8 mouse cellular contexts compared by ENCODE assay signal in the genomic region with DNA sequence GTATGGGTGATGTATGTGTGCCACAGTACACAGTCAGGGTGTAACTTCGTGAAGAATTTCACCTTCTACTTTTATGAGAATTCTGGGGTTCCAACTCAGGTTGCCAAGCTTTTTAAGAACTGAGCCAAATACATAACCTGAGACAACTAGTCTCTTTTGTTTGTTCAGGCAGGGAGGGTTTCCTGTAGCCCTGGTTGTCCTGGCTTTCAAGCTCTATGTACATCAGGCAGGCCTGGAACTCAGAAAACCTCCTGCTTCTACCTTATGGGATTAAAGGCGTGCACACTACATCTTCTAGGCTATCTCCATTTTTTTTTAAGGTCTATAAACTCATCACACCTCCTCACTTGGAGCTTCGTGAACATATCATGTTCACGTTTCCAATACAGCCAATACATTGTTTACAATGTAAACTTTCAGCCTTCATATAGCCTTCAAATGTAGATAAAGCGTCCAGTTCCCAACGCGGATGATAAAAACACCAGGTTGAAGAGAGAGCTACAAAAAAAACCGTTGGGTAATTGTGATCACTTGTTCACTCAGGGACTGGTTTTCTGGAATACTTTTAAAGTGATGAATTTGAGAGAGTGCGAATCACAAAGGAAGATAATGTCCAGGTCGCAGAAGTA. TPM values are rescaled to one million over a fixed set of nuclear protein-coding genes. Genes with fewer than 3 reads are reported as not detected.
A peak's percentile ranks its signal among the peaks of the same experiment; 100 is the strongest.
DNase-seq lines count a peak whose midpoint lies in the region; ATAC-seq and TF ChIP-seq lines count a peak whose summit lies in the region.

No protein-coding gene starts in this region.

- no peaks in the 10 kb centered on the region for H3K27me3 ChIP-seq in spleen, adult 2 months (ENCODE audit: control insufficient read depth, insufficient read depth, low read length)
- H3K27me3 ChIP-seq in limb, embryonic 10.5 days (ENCODE audit: low read depth, poor library complexity, severe bottlenecking): no peaks in the 10 kb centered on the region
- no peaks in the 10 kb centered on the region for H3K27me3 ChIP-seq in stomach, embryonic 15.5 days (replicated peaks)

- H3K9ac ChIP-seq in stomach, embryonic 15.5 days: peak overlapping the region; percentile 39; the same call in 1 of the 2 replicates

- WGBS in spleen, adult 2 months: 23% methylated on average over 10 of the region's 10 CpGs
- whole genome bisulfite sequencing in limb, embryonic 10.5 days: 32% methylated on average over 10 of the region's 10 CpGs
- 15% methylated on average over 10 of the region's 10 CpGs for WGBS in stomach, embryonic 15.5 days

- H3K36me3 ChIP-seq in spleen, adult 2 months (ENCODE audit: control insufficient read depth, insufficient read depth, low read length): peaks cover 4% of the 10 kb centered on the region; the same call in 1 of the 2 replicates
- peaks cover 31% of the 10 kb centered on the region for H3K36me3 ChIP-seq in limb, embryonic 10.5 days
- no peaks in the 10 kb centered on the region for H3K36me3 ChIP-seq in stomach, embryonic 15.5 days

- H3K4me1 ChIP-seq in spleen, adult 2 months (ENCODE audit: control insufficient read depth, insufficient read depth, insufficient read length): peaks cover 8% of the 10 kb centered on the region; the same call in 1 of the 2 replicates
- H3K4me1 ChIP-seq in limb, embryonic 10.5 days: peaks cover 7% of the 10 kb centered on the region
- H3K4me1 ChIP-seq in stomach, embryonic 15.5 days: 0 out of 2 replicates have a peak, but pooled peaks cover 5% of the 10 kb centered on the region

- no peak for TF ChIP-seq CTCF in spleen, adult 2 months (IDR thresholded peaks at IDR 0.05; ENCODE audit: extremely low read depth, insufficient read depth, insufficient read length, insufficient replicate concordance)

- H3K4me3 ChIP-seq in spleen, adult 2 months (ENCODE audit: extremely low read depth, insufficient read depth, insufficient read length): peak overlapping the region; percentile 62
- peak overlapping the region; percentile 79 for H3K4me3 ChIP-seq in limb, embryonic 10.5 days
- peak overlapping the region; percentile 58 for H3K4me3 ChIP-seq in stomach, embryonic 15.5 days (replicated peaks)

- ATAC-seq in stomach, embryonic 15.5 days (ENCODE audit: insufficient read depth, low FRiP score, low read depth): no peak

- no peaks in the 10 kb centered on the region for H3K9me3 ChIP-seq in limb, embryonic 10.5 days (replicated peaks)
- no peaks in the 10 kb centered on the region for H3K9me3 ChIP-seq in stomach, embryonic 15.5 days

- TF ChIP-seq POLR2A in spleen, adult 2 months (IDR thresholded peaks at IDR 0.05; ENCODE audit: low read depth, low read length): no peak

- H3K4me2 ChIP-seq in stomach, embryonic 15.5 days: peak overlapping the region; percentile 60

- peak; percentile 6 for DNase-seq in adrenal gland, postnatal 10 days
- DNase-seq in adrenal gland, adult 18-20 months (ENCODE audit: low spot score in 2 of 2): no peak
- no peak for DNase-seq in spleen, adult 2 months (ENCODE audit: low read depth in 1 of 2, low spot score in 2 of 2)
- no peak for DNase-seq in spleen, postnatal 36 days (ENCODE audit: low spot score in 2 of 2)
- DNase-seq in limb, embryonic 10.5 days (ENCODE audit: low spot score): no peak
- DNase-seq in left cerebral cortex, adult 8-10 months (ENCODE audit: low spot score in 2 of 2): no peak
- DNase-seq in kidney, adult 8-10 months: no peak

- H3K27ac ChIP-seq in spleen, adult 2 months (ENCODE audit: insufficient read depth, low read length): peak overlapping the region; percentile 80
- H3K27ac ChIP-seq in limb, embryonic 10.5 days: peak overlapping the region; percentile 99
- peak overlapping the region; percentile 92 for H3K27ac ChIP-seq in stomach, embryonic 15.5 days

RNA-seq across cellular contexts. Expression of gene Dhx30, which starts 13.4 kb away (rescaled TPM):
- 10 to 100 TPM; 90.2 to 91.3 TPM for total RNA-seq in adrenal gland, postnatal 10 days (2021)
- 100 to 1,000 TPM in 1 of 2 experiments, 10 to 100 TPM in 1; 95.9 to 107 TPM for total RNA-seq in adrenal gland, adult 18-20 months (2021)
- 66.2 and 68.2 TPM in 2 replicates for polyA plus RNA-seq in spleen, adult 2 months (2012; rRNA removed)
- polyA plus RNA-seq in limb, embryonic 10.5 days (2016; fragmentation: Nextera tagmentation; extraction: Ambion mirVana): 195 and 219 TPM in 2 replicates
- 103 and 106 TPM in 2 replicates for polyA plus RNA-seq in stomach, embryonic 15.5 days (2015; fragmentation: Nextera tagmentation; extraction: Ambion mirVana)
- total RNA-seq in left cerebral cortex, adult 8-10 months (2022): 100 to 1,000 TPM; 158 to 171 (median 165) TPM

RNA-seq across cellular contexts. Expression of gene Smarcc1, which starts 13.5 kb away (rescaled TPM):
- total RNA-seq in adrenal gland, postnatal 10 days (2021): 10 to 100 TPM; 47.2 to 59.9 TPM
- total RNA-seq in adrenal gland, adult 18-20 months (2021): 10 to 100 TPM; 39.4 to 52.7 TPM
- polyA plus RNA-seq in spleen, adult 2 months (2012; rRNA removed): 10.6 and 15.2 TPM in 2 replicates
- polyA plus RNA-seq in limb, embryonic 10.5 days (2016; fragmentation: Nextera tagmentation; extraction: Ambion mirVana): 208 and 227 TPM in 2 replicates
- 94.3 and 99.5 TPM in 2 replicates for polyA plus RNA-seq in stomach, embryonic 15.5 days (2015; fragmentation: Nextera tagmentation; extraction: Ambion mirVana)
- total RNA-seq in left cerebral cortex, adult 8-10 months (2022): 10 to 100 TPM; 65.3 to 82.2 (median 72.2) TPM
